In the genomic region with DNA sequence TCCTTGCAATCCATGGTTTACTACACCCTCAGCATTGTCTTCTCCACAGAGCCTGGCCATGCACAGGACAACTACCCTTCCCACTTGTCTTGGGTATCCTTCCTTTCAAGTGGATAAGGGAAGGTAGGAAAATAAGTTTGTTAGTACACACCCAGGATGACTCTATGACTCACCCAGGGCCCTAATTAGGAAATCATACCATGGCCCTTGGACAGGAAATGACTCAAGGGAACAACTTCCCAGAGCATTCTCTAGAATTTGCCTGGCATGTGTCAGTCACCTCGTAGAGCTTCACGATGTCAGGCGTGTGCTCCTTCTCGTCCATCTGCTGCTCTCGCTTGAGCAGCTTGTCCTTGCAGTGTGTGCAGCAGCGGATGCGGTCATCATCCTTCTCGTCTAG, we compare ENCODE assay signal across 37 mouse cellular contexts. TPM values are rescaled to one million over a fixed set of nuclear protein-coding genes. Genes with fewer than 3 reads are reported as not detected.
A peak's percentile ranks its signal among the peaks of the same experiment; 100 is the strongest.
DNase-seq lines count a peak whose midpoint lies in the region; ATAC-seq and TF ChIP-seq lines count a peak whose summit lies in the region.
"Had no signal": no experiment of that assay in that cellular context is flagged by ENCODE, and none has a peak within 500 bp of the region (broad histone marks: within the 10 kb centered on the region; RNA-seq: fewer than 3 reads in every experiment).

No protein-coding gene starts in this region.

- no peak overlapping the region for H3K4me3 ChIP-seq in C2C12 (ENCODE audit: insufficient read depth, poor library complexity, severe bottlenecking)
- no peak overlapping the region for H3K4me3 ChIP-seq in brown adipose tissue, adult 24 weeks (ENCODE audit: insufficient read depth, low read depth, low read length)
- H3K4me3 ChIP-seq: embryonic facial prominence, embryonic 13.5 days; forebrain, embryonic 10.5 days; forebrain, embryonic 15.5 days; heart, embryonic 10.5 days; heart, embryonic 15.5 days; hindbrain, embryonic 12.5 days; limb, embryonic 12.5 days; midbrain, embryonic 13.5 days; stomach, embryonic 15.5 days had no signal

- no peaks in the 10 kb centered on the region for H3K79me3 ChIP-seq in C2C12 (ENCODE audit: low read depth)

- ATAC-seq in megakaryocyte progenitor cell, adult 5-6 weeks (replicated peaks; ENCODE audit: poor library complexity), result peak; percentile 44
- ATAC-seq: CD4-positive, CD25-positive, alpha-beta regulatory T cell, adult 4 months; forebrain, embryonic 15.5 days; hindbrain, postnatal 0 days; intestine, embryonic 16.5 days; midbrain, embryonic 13.5 days had no signal

- no peak for TF ChIP-seq CTCF in C2C12 (IDR thresholded peaks at IDR 0.05; ENCODE audit: control insufficient read depth, insufficient read depth, insufficient read length)

- no peaks in the 10 kb centered on the region for H3K27me3 ChIP-seq in C2C12 (ENCODE audit: control insufficient read depth, insufficient read depth, insufficient read length)
- H3K27me3 ChIP-seq: embryonic facial prominence, embryonic 13.5 days; forebrain, embryonic 15.5 days; heart, embryonic 15.5 days; hindbrain, embryonic 12.5 days; limb, embryonic 12.5 days; midbrain, embryonic 13.5 days; stomach, embryonic 15.5 days had no signal

- no peak overlapping the region for H3ac ChIP-seq in C2C12 (ENCODE audit: control insufficient read depth, insufficient read length, low read depth)

- no peaks in the 10 kb centered on the region for H3K79me2 ChIP-seq in C2C12 (ENCODE audit: control insufficient read depth, insufficient read depth)

- intact Hi-C loops in heart, postnatal 14 days (cut with DNase I), result no loop called here
- intact Hi-C loops in left cerebral cortex, postnatal 14 days (cut with DNase I), result no loop called here

- H3K27ac ChIP-seq in brown adipose tissue, adult 24 weeks (replicated peaks; ENCODE audit: low read depth, low read length), result 0 out of 2 replicates have a peak overlapping the region, but pooled peaks have one; percentile 5
- H3K27ac ChIP-seq: embryonic facial prominence, embryonic 13.5 days; forebrain, embryonic 10.5 days; forebrain, embryonic 15.5 days; heart, embryonic 10.5 days; heart, embryonic 15.5 days; hindbrain, embryonic 12.5 days; hindbrain, postnatal 0 days; limb, embryonic 12.5 days; midbrain, embryonic 13.5 days; stomach, embryonic 15.5 days had no signal

- H3K36me3 ChIP-seq in C2C12 (ENCODE audit: control insufficient read depth, insufficient read depth), result peaks cover 56% of the 10 kb centered on the region

- peaks cover 3% of the 10 kb centered on the region; the same call in 1 of the 2 replicates for H3K4me1 ChIP-seq in brown adipose tissue, adult 24 weeks (ENCODE audit: control insufficient read depth, insufficient read depth, insufficient read length, low read length)
- H3K4me1 ChIP-seq: embryonic facial prominence, embryonic 13.5 days; forebrain, embryonic 10.5 days; forebrain, embryonic 15.5 days; heart, embryonic 10.5 days; heart, embryonic 15.5 days; hindbrain, embryonic 12.5 days; limb, embryonic 12.5 days; midbrain, embryonic 13.5 days; stomach, embryonic 15.5 days had no signal

- DNase-seq in heart, adult 11 months, result peak; percentile 82
- no peak for DNase-seq in heart, postnatal 14 days
- DNase-seq in gastrocnemius, postnatal 10 days, result no peak
- no peak for DNase-seq in left cerebral cortex, postnatal 14 days (ENCODE audit: low spot score in 2 of 2)
- DNase-seq: adrenal gland, adult 8-10 months; cerebellum, adult 11-12 months; cerebellum, adult 9-11 months; heart, postnatal 36 days; kidney, adult 9 months; kidney, postnatal 10 days; layer of hippocampus, adult 9-11 months; retina, postnatal 1 day; right cerebral cortex, postnatal 14 days; thymus, postnatal 14 days had no signal

TF ChIP-seq in C2C12, 6 proteins besides CTCF, POLR2A, EP300 and RAD21:
- TF ChIP-seq MAX (IDR thresholded peaks at IDR 0.05), result no peak
- TF ChIP-seq MYOD1 (IDR thresholded peaks at IDR 0.05; ENCODE audit: control insufficient read depth, insufficient read length, low read depth), result no peak
- peak; percentile 15 for TF ChIP-seq CEBPB (IDR thresholded peaks at IDR 0.05; ENCODE audit: low read depth)
- TF ChIP-seq USF1 (IDR thresholded peaks at IDR 0.05; ENCODE audit: low read depth), result no peak

RNA-seq across cellular contexts. Expression of gene Rbsn, which starts 15.3 kb away (rescaled TPM):
- 10 to 100 TPM; 13.8 to 14.6 TPM for total RNA-seq in heart, postnatal 14 days (2021)
- 9.4 TPM for polyA plus RNA-seq in C2C12 (2012; fragmentation: generic; extraction: Trizol)
- 8.5 and 13.2 TPM in 2 replicates for polyA plus RNA-seq in brown adipose tissue, adult 24 weeks (2012; ENCODE audit: insufficient read depth, insufficient read length, missing spikeins)
- 7.2 and 11.0 TPM in 2 replicates for total RNA-seq in megakaryocyte progenitor cell, adult 5-6 weeks (2015)
- total RNA-seq in megakaryocyte progenitor cell, adult 5-6 weeks (2017), result 18.2 and 21.0 TPM in 2 replicates
- 10 to 100 TPM; 16.6 to 16.8 TPM for total RNA-seq in gastrocnemius, postnatal 10 days (2021)
- total RNA-seq in left cerebral cortex, postnatal 14 days (2021), result 10 to 100 TPM; 29.6 to 32.3 TPM

RNA-seq across cellular contexts. Expression of gene Mrps25, which starts 15.6 kb away (rescaled TPM):
- total RNA-seq in heart, postnatal 14 days (2021), result 10 to 100 TPM; 66.9 to 67.5 TPM
- 79.4 TPM for polyA plus RNA-seq in C2C12 (2012; fragmentation: generic; extraction: Trizol)
- 115 and 122 TPM in 2 replicates for polyA plus RNA-seq in brown adipose tissue, adult 24 weeks (2012; ENCODE audit: insufficient read depth, insufficient read length, missing spikeins)
- total RNA-seq in megakaryocyte progenitor cell, adult 5-6 weeks (2015), result 57.4 and 63.5 TPM in 2 replicates
- 60.5 and 70.8 TPM in 2 replicates for total RNA-seq in megakaryocyte progenitor cell, adult 5-6 weeks (2017)
- total RNA-seq in gastrocnemius, postnatal 10 days (2021), result 10 to 100 TPM; 30.3 to 34.0 TPM
- total RNA-seq in left cerebral cortex, postnatal 14 days (2021), result 10 to 100 TPM; 53.5 to 55.5 TPM

RNA-seq across cellular contexts. Expression of gene Trh, which starts 45.0 kb away (rescaled TPM):
- not detected for total RNA-seq in heart, postnatal 14 days (2021)
- polyA plus RNA-seq in C2C12 (2012; fragmentation: generic; extraction: Trizol), result not detected
- not detected in 2 replicates for polyA plus RNA-seq in brown adipose tissue, adult 24 weeks (2012; ENCODE audit: insufficient read depth, insufficient read length, missing spikeins)
- total RNA-seq in megakaryocyte progenitor cell, adult 5-6 weeks (2015), result not detected in 2 replicates
- total RNA-seq in megakaryocyte progenitor cell, adult 5-6 weeks (2017), result not detected in 2 replicates
- total RNA-seq in gastrocnemius, postnatal 10 days (2021), result not detected
- 10 to 100 TPM in 1 of 2 experiments, 1 to 10 TPM in 1; 1.7 to 12.2 TPM for total RNA-seq in left cerebral cortex, postnatal 14 days (2021)
- total RNA-seq: adrenal gland, adult 8-10 months; gastrocnemius, adult 8-10 months; heart, postnatal 36 days; liver, adult 2 months; megakaryocyte-erythroid progenitor cell, adult 5-6 weeks; monocyte, adult 5-6 weeks had no signal
- polyA plus RNA-seq: CD4-positive, CD25-positive, alpha-beta regulatory T cell, adult 4 months; embryonic facial prominence, embryonic 13.5 days; gonadal fat pad, adult 2 months; large intestine, adult 2 months; limb, embryonic 12.5 days; liver, adult 2 months; liver, embryonic 16.5 days; small intestine, adult 2 months had no signal
